Mouse (Mus musculus) limb, embryonic 11.5 days (tissue): ENCODE measurements around the gene Abcc10. TPM values are rescaled to one million over a fixed set of nuclear protein-coding genes. Genes with fewer than 3 reads are reported as not detected.

Experiments
- ATAC-seq: fragments of 200-750 bp; cut with Nextera tagmentation; 2 replicates; pipeline ENCODE4 v1.8.0; 2017; ENCODE audit warnings: low read depth; ENCODE audit not compliant: insufficient number of reproducible peaks, low FRiP score, low TSS enrichment
- DNase-seq: peaks from one replicate; pipeline ENCODE4 v3.0.0-alpha.2; 2015; ENCODE audit warnings: low spot score
- H3K27ac ChIP-seq: fragments of 300-500 bp; sonication (generic); replicated peaks from 2 replicates; pipeline ENCODE4 v1.5.1; 2014; ENCODE audit warnings: low read depth, mild to moderate bottlenecking, low read length
- H3K27me3 ChIP-seq: fragments of 300-500 bp; sonication (generic); 2 replicates; pipeline ENCODE4 v1.6.1; 2014; ENCODE audit warnings: mild to moderate bottlenecking, low read length, mixed read lengths; ENCODE audit not compliant: control insufficient read depth, insufficient read depth
- H3K36me3 ChIP-seq: fragments of 300-500 bp; sonication (generic); 2 replicates; pipeline ENCODE4 v1.6.1; 2014; ENCODE audit warnings: mild to moderate bottlenecking, low read length, moderate library complexity, mixed read lengths; ENCODE audit not compliant: control insufficient read depth, insufficient read depth
- H3K4me1 ChIP-seq: fragments of 300-500 bp; sonication (generic); 2 replicates; pipeline ENCODE4 v1.6.1; 2014; ENCODE audit warnings: low read length, mixed read lengths; ENCODE audit not compliant: control insufficient read depth, insufficient read depth
- H3K4me2 ChIP-seq: fragments of 300-500 bp; sonication (generic); 2 replicates; pipeline ENCODE4 v1.6.1; 2014; ENCODE audit warnings: low read depth, mild to moderate bottlenecking, moderate library complexity; ENCODE audit not compliant: severe bottlenecking
- H3K4me3 ChIP-seq: fragments of 300-500 bp; sonication (generic); 2 replicates; pipeline ENCODE4 v1.5.1; 2014; ENCODE audit warnings: low read depth, low read length
- H3K9ac ChIP-seq: fragments of 300-500 bp; sonication (generic); 2 replicates; pipeline ENCODE4 v1.6.1; 2014; ENCODE audit warnings: mild to moderate bottlenecking, low read length
- H3K9me3 ChIP-seq: fragments of 300-500 bp; sonication (generic); 2 replicates; pipeline ENCODE4 v1.6.1; 2016; ENCODE audit warnings: low read length; ENCODE audit not compliant: control insufficient read depth
- WGBS: fragments of 180-500 bp; shearing (Covaris S2); extraction: QIAGEN DNeasy Blood & Tissue Kit; methylation state at CpG from one replicate; pipeline ENCODE4 v1.1.7; 2014; 5-methylcytosine and 5-hydroxymethylcytosine counted together
- polyA plus RNA-seq: library from polyadenylated mRNA; unstranded; fragments of >200 nt; fragmentation: Nextera tagmentation; extraction: Ambion mirVana; gene quantifications from 2 replicates; pipeline ENCODE4 v1.2.1, GENCODE M21; 2014

Gene Abcc10
- polyA plus RNA-seq, result 5.0 and 5.8 TPM in 2 replicates

GRCm38 (mm10) chr17:46327906-46328534 is at the start of gene Abcc10:
Gene Abcc10 (minus strand): TSS chr17:46328352.
- Histone ChIP-seq H3K36me3 (no peaks in the 10 kb centered on the region; the same call in 1 of the 2 replicates), H3K27me3 (no peaks in the 10 kb centered on the region), H3K4me2 (peak within 1 kb of the TSS; percentile 81), H3K4me1 (no peaks in the 10 kb centered on the region), H3K9me3 (no peaks in the 10 kb centered on the region), H3K4me3 (peak within 1 kb of the TSS; percentile 67), H3K27ac (peak within 1 kb of the TSS; percentile 86), H3K9ac (peak within 1 kb of the TSS; percentile 82)
- under 1% methylated on average over 40 of the region's 40 CpGs for WGBS
- ATAC-seq (peak; percentile 95), DNase-seq (peak; percentile 97)

- Histone ChIP-seq H3K36me3 (no peaks in the 10 kb centered on the region), H3K27ac (no peak overlapping the region), H3K9ac (no peak overlapping the region), H3K4me3 (no peak overlapping the region), H3K4me2 (no peak overlapping the region), H3K27me3 (no peaks in the 10 kb centered on the region), H3K9me3 (no peaks in the 10 kb centered on the region), H3K4me1 (no peaks in the 10 kb centered on the region)
- ATAC-seq (no peak), DNase-seq (no peak)
- WGBS, result 74% methylated on average over 3 of the region's 3 CpGs
These were observed 43.6 kb upstream of the Abcc10 start for GRCm38 (mm10) chr17:46371783-46372182.

- H3K36me3 ChIP-seq, result no peaks in the 10 kb centered on the region
- ATAC-seq (no peak), DNase-seq (no peak)
- no peaks in the 10 kb centered on the region for H3K4me1 ChIP-seq
- no peak overlapping the region for H3K4me2 ChIP-seq
- H3K27ac ChIP-seq, result no peak overlapping the region
- H3K4me3 ChIP-seq, result no peak overlapping the region
- no peak overlapping the region for H3K9ac ChIP-seq
- H3K27me3 ChIP-seq, result no peaks in the 10 kb centered on the region
- H3K9me3 ChIP-seq, result no peaks in the 10 kb centered on the region; the same call in 1 of the 2 replicates
- 82% methylated on average over 8 of the region's 8 CpGs for WGBS
These were observed 23.0 kb upstream of the Abcc10 start for GRCm38 (mm10) chr17:46351026-46351700.

GRCm38 (mm10) chr17:46341208-46341607 is 13.1 kb upstream of the Abcc10 start:
- no peak overlapping the region for H3K4me3 ChIP-seq
- H3K9me3 ChIP-seq, result no peaks in the 10 kb centered on the region; the same call in 1 of the 2 replicates
- H3K27ac ChIP-seq, result no peak overlapping the region
- H3K4me1 ChIP-seq, result no peaks in the 10 kb centered on the region
- ATAC-seq, result no peak
- no peaks in the 10 kb centered on the region for H3K27me3 ChIP-seq
- no peak for DNase-seq
- WGBS, result 75% methylated on average over 7 of the region's 7 CpGs
- no peak overlapping the region for H3K4me2 ChIP-seq
- no peaks in the 10 kb centered on the region for H3K36me3 ChIP-seq
- no peak overlapping the region for H3K9ac ChIP-seq

- no peak overlapping the region for H3K4me3 ChIP-seq
- H3K9me3 ChIP-seq, result no peaks in the 10 kb centered on the region
- no peaks in the 10 kb centered on the region for H3K27me3 ChIP-seq
- no peaks in the 10 kb centered on the region for H3K36me3 ChIP-seq
- no peak overlapping the region for H3K27ac ChIP-seq
- 20% methylated on average over 5 of the region's 5 CpGs for WGBS
- H3K9ac ChIP-seq, result no peak overlapping the region
- DNase-seq, result peak; percentile 29
- ATAC-seq, result no peak
- H3K4me1 ChIP-seq, result no peaks in the 10 kb centered on the region
- no peak overlapping the region for H3K4me2 ChIP-seq
These were observed 8.3 kb upstream of the Abcc10 start for GRCm38 (mm10) chr17:46336475-46336874.

- ATAC-seq (no peak), DNase-seq (no peak)
- H3K4me1 ChIP-seq, result no peaks in the 10 kb centered on the region
- H3K4me3 ChIP-seq, result peak overlapping the region; percentile 67
- H3K36me3 ChIP-seq, result no peaks in the 10 kb centered on the region; the same call in 1 of the 2 replicates
- H3K27ac ChIP-seq, result no peak overlapping the region
- no peak overlapping the region for H3K9ac ChIP-seq
- no peaks in the 10 kb centered on the region for H3K9me3 ChIP-seq
- H3K4me2 ChIP-seq, result peak overlapping the region; percentile 81; the same call in 1 of the 2 replicates
- no peaks in the 10 kb centered on the region for H3K27me3 ChIP-seq
- 76% methylated on average over 6 of the region's 6 CpGs for WGBS
These were observed 571 bp upstream of the Abcc10 start for GRCm38 (mm10) chr17:46328723-46329122.

- H3K36me3 ChIP-seq, result no peaks in the 10 kb centered on the region; the same call in 1 of the 2 replicates
- H3K9ac ChIP-seq, result peak overlapping the region; percentile 82
- peak overlapping the region; percentile 67 for H3K4me3 ChIP-seq
- H3K4me1 ChIP-seq, result no peaks in the 10 kb centered on the region
- ATAC-seq, result peak; percentile 63
- WGBS, result 4% methylated on average over 27 of the region's 27 CpGs
- no peak for DNase-seq
- H3K27me3 ChIP-seq, result no peaks in the 10 kb centered on the region
- peak overlapping the region; percentile 86 for H3K27ac ChIP-seq
- H3K9me3 ChIP-seq, result no peaks in the 10 kb centered on the region
- peak overlapping the region; percentile 81 for H3K4me2 ChIP-seq
These were observed 693 bp downstream of the Abcc10 start for GRCm38 (mm10) chr17:46327413-46327905.

GRCm38 (mm10) chr17:46322046-46322823 is 5.9 kb downstream of the Abcc10 start:
- no peaks in the 10 kb centered on the region for H3K27me3 ChIP-seq
- 88% methylated on average over 14 of the region's 14 CpGs for WGBS
- no peak for DNase-seq

More at GRCm38 (mm10) chr17:46322046-46322823, 5.9 kb downstream of the Abcc10 start:
- no peak overlapping the region for H3K4me2 ChIP-seq
- H3K36me3 ChIP-seq, result peaks cover 3% of the 10 kb centered on the region; the same call in 1 of the 2 replicates
- ATAC-seq, result no peak
- H3K27ac ChIP-seq, result no peak overlapping the region
- no peaks in the 10 kb centered on the region for H3K9me3 ChIP-seq
- no peak overlapping the region for H3K4me3 ChIP-seq
- no peaks in the 10 kb centered on the region for H3K4me1 ChIP-seq
- no peak overlapping the region for H3K9ac ChIP-seq
